Mouse (Mus musculus) megakaryocyte, adult 5-6 weeks (primary cell): ENCODE results near the gene Irgm2. TPM values are rescaled to one million over a fixed set of nuclear protein-coding genes. Genes with fewer than 3 reads are reported as not detected.
"Not testable (repeated sequence)": the region's sequence is repeated elsewhere in the genome, so short reads cannot be mapped to it uniquely, and the experiment has no call there.

ENCODE experiments used
- ATAC-seq: 2 replicates; pipeline ENCODE4 v1.8.0; 2016; ENCODE audit warnings: mild to moderate bottlenecking, inconsistent platforms; ENCODE audit not compliant: poor library complexity, severe bottlenecking
- total RNA-seq, 2 experiments: library from RNA; stranded (forward) in 1 of 2; stranded (reverse) in 1 of 2; fragments of 153-499, 151-499 nt in 1 of 2; fragments of 221-1000, 200-1000 nt in 1 of 2; gene quantifications; 2 replicates each; pipeline versions ENCODE4 v1.2.3 to v1.2.4; 2015 to 2017

The Irgm2 gene
- total RNA-seq, 2 experiments from 2014 or later = 18.2 to 19.7 TPM

GRCm38 (mm10) chr11:58211682-58212067 lies 12.3 kb downstream of the Irgm2 start:
- ATAC-seq = no peak

GRCm38 (mm10) chr11:58213673-58214342 lies 14.4 kb downstream of the Irgm2 start:
- peak; percentile 28 for ATAC-seq

GRCm38 (mm10) chr11:58214391-58215048 lies 15.1 kb downstream of the Irgm2 start:
- peak; percentile 94 for ATAC-seq

- ATAC-seq = not testable (repeated sequence)
Measured at GRCm38 (mm10) chr11:58215049-58215430, 15.6 kb downstream of the Irgm2 start.

GRCm38 (mm10) chr11:58215814-58216213 lies 16.4 kb downstream of the Irgm2 start:
- no peak for ATAC-seq

- ATAC-seq = no peak
Measured at GRCm38 (mm10) chr11:58216823-58217222, 17.4 kb downstream of the Irgm2 start.

- no peak for ATAC-seq
Measured at GRCm38 (mm10) chr11:58223751-58224150, 24.3 kb downstream of the Irgm2 start.

GRCm38 (mm10) chr11:58224313-58224712 lies 24.9 kb downstream of the Irgm2 start:
- ATAC-seq = peak; percentile 86

GRCm38 (mm10) chr11:58224872-58225271 lies 25.5 kb downstream of the Irgm2 start:
- ATAC-seq = not testable (repeated sequence)

GRCm38 (mm10) chr11:58225655-58226054 lies 26.2 kb downstream of the Irgm2 start:
- ATAC-seq = peak; percentile 90

- ATAC-seq = no peak
Measured at GRCm38 (mm10) chr11:58226425-58226824, 27.0 kb downstream of the Irgm2 start.

- ATAC-seq = not testable (repeated sequence)
Measured at GRCm38 (mm10) chr11:58228021-58228420, 28.6 kb downstream of the Irgm2 start.

GRCm38 (mm10) chr11:58230396-58230910 lies 31.0 kb downstream of the Irgm2 start:
- no peak for ATAC-seq

- no peak for ATAC-seq
Measured at GRCm38 (mm10) chr11:58231156-58231555, 31.7 kb downstream of the Irgm2 start.

- ATAC-seq = not testable (repeated sequence)
Measured at GRCm38 (mm10) chr11:58234551-58234950, 35.1 kb downstream of the Irgm2 start.

GRCm38 (mm10) chr11:58235152-58235551 lies 35.7 kb downstream of the Irgm2 start:
- ATAC-seq = peak; percentile 86

GRCm38 (mm10) chr11:58238840-58239791 lies 39.7 kb downstream of the Irgm2 start:
- ATAC-seq = peak; percentile 90

- no peak; the same call in 1 of the 2 replicates for ATAC-seq
Measured at GRCm38 (mm10) chr11:58247294-58247693, 47.9 kb downstream of the Irgm2 start.

- no peak for ATAC-seq
Measured at GRCm38 (mm10) chr11:58249203-58249981, 50.0 kb downstream of the Irgm2 start.

- no peak for ATAC-seq
Measured at GRCm38 (mm10) chr11:58250550-58250949, 51.1 kb downstream of the Irgm2 start.
